Mouse (Mus musculus) layer of hippocampus, postnatal 10 days (tissue): ENCODE measurements around the gene Gsto2. TPM values are rescaled to one million over a fixed set of nuclear protein-coding genes. Genes with fewer than 3 reads are reported as not detected.

Experiments used
- DNase-seq, 2 experiments: peaks; one replicate each; pipeline ENCODE4 v3.0.0; 2021; ENCODE audit warnings: low spot score in 2 of 2
- total RNA-seq, 2 experiments: library from RNA; stranded (reverse); gene quantifications; 2 replicates each; pipeline ENCODE4 v1.2.3; 2021

Gene Gsto2
- total RNA-seq, 2 experiments from 2014 or later = 1.3 to 1.4 TPM

GRCm38 (mm10) chr19:47890489-47891130 is 25.3 kb downstream of the Gsto2 start:
- DNase-seq = no peak

GRCm38 (mm10) chr19:47891562-47892312 is 26.4 kb downstream of the Gsto2 start:
- DNase-seq = no peak

- no peak for DNase-seq
These were observed 27.8 kb downstream of the Gsto2 start for GRCm38 (mm10) chr19:47893092-47893491.

- DNase-seq = no peak
These were observed 33.2 kb downstream of the Gsto2 start for GRCm38 (mm10) chr19:47898472-47899079.

- no peak for DNase-seq
These were observed 34.7 kb downstream of the Gsto2 start for GRCm38 (mm10) chr19:47900012-47900411.

GRCm38 (mm10) chr19:47900558-47900957 is 35.2 kb downstream of the Gsto2 start:
- no peak for DNase-seq

- DNase-seq = no peak
These were observed 37.2 kb downstream of the Gsto2 start for GRCm38 (mm10) chr19:47902316-47903201.

- no peak for DNase-seq
These were observed 38.3 kb downstream of the Gsto2 start for GRCm38 (mm10) chr19:47903679-47904078.

GRCm38 (mm10) chr19:47905081-47905480 is 39.7 kb downstream of the Gsto2 start:
- no peak for DNase-seq

- no peak for DNase-seq
These were observed 40.3 kb downstream of the Gsto2 start for GRCm38 (mm10) chr19:47905603-47906002.

- no peak for DNase-seq
These were observed 42.3 kb downstream of the Gsto2 start for GRCm38 (mm10) chr19:47907596-47907995.

GRCm38 (mm10) chr19:47908961-47909371 is 43.6 kb downstream of the Gsto2 start:
- DNase-seq = no peak

- DNase-seq = no peak
These were observed 44.2 kb downstream of the Gsto2 start for GRCm38 (mm10) chr19:47909387-47910116.

GRCm38 (mm10) chr19:47910117-47910618 is 44.8 kb downstream of the Gsto2 start:
- DNase-seq = no peak

- no peak for DNase-seq
These were observed 45.4 kb downstream of the Gsto2 start for GRCm38 (mm10) chr19:47910751-47911150.

GRCm38 (mm10) chr19:47913344-47913743 is 48.0 kb downstream of the Gsto2 start:
- DNase-seq = no peak

GRCm38 (mm10) chr19:47914191-47914590 is 48.9 kb downstream of the Gsto2 start:
- DNase-seq = no peak

- no peak for DNase-seq
These were observed 49.9 kb downstream of the Gsto2 start for GRCm38 (mm10) chr19:47915251-47915650.

- no peak for DNase-seq
These were observed 52.1 kb downstream of the Gsto2 start for GRCm38 (mm10) chr19:47917396-47917795.

- no peak for DNase-seq
These were observed 52.7 kb downstream of the Gsto2 start for GRCm38 (mm10) chr19:47918016-47918415.
